Mouse (Mus musculus): ENCODE data around the gene Hist1h4n.
"Not testable (repeated sequence)": the region's sequence is repeated elsewhere in the genome, so short reads cannot be mapped to it uniquely, and the experiment has no call there.

The Hist1h4n gene

GRCm38 (mm10) chr13:21795584-21795983 is 36.4 kb downstream of the Hist1h4n start:
- no peak for DNase-seq (ENCODE audit: low spot score)

- no peak for DNase-seq (ENCODE audit: low spot score)
Measured at GRCm38 (mm10) chr13:21790601-21791283, 41.3 kb downstream of the Hist1h4n start.

- DNase-seq (ENCODE audit: low spot score): no peak
Measured at GRCm38 (mm10) chr13:21789925-21790324, 42.1 kb downstream of the Hist1h4n start.

GRCm38 (mm10) chr13:21787760-21788593 is 44.0 kb downstream of the Hist1h4n start:
- DNase-seq (ENCODE audit: low spot score): no peak

GRCm38 (mm10) chr13:21786899-21787629 is 44.9 kb downstream of the Hist1h4n start, which contains the start of the genes Hist1h2an and Hist1h2bp:
TSS of gene Hist1h2an (minus strand) at chr13:21787218.
TSS of gene Hist1h2bp (plus strand) at chr13:21787461.
- peak; percentile 91 for DNase-seq (ENCODE audit: low spot score)

- DNase-seq (ENCODE audit: low spot score): no peak
Measured at GRCm38 (mm10) chr13:21786189-21786898, 45.7 kb downstream of the Hist1h4n start.

- DNase-seq (ENCODE audit: low spot score): no peak
Measured at GRCm38 (mm10) chr13:21784311-21784710, 47.7 kb downstream of the Hist1h4n start.

- no peak for DNase-seq (ENCODE audit: low spot score)
Measured at GRCm38 (mm10) chr13:21783734-21784161, 48.2 kb downstream of the Hist1h4n start.

- peak; percentile 47 for DNase-seq (ENCODE audit: low spot score)
Measured at GRCm38 (mm10) chr13:21783255-21783617, 48.8 kb downstream of the Hist1h4n start, which contains the start of gene Hist1h3i. TSS of gene Hist1h3i (minus strand) at chr13:21783370.

GRCm38 (mm10) chr13:21782361-21783254 is 49.4 kb downstream of the Hist1h4n start:
- DNase-seq (ENCODE audit: low spot score): not testable (repeated sequence)

Data from ovary, postnatal 14 days (tissue).